Mouse (Mus musculus) urinary bladder, postnatal 36 days (tissue): ENCODE data around the gene Cyct.

Experiments used
- DNase-seq, 2 experiments: peaks; one replicate each; pipeline ENCODE4 v3.0.0; 2022; ENCODE audit warnings: low spot score in 2 of 2, mixed read lengths in 1 of 2

Gene Cyct

GRCm38 (mm10) chr2:76360226-76360625 lies at the start of gene Cyct:
Gene Cyct, minus strand, starts transcription at chr2:76360450.
- DNase-seq: no peak

- no peak for DNase-seq
Observed at GRCm38 (mm10) chr2:76409986-76410385, 49.7 kb upstream of the Cyct start.

GRCm38 (mm10) chr2:76409526-76409925 lies 49.3 kb upstream of the Cyct start:
- no peak for DNase-seq

- DNase-seq: peak; percentile 32 to 39
Observed at GRCm38 (mm10) chr2:76406937-76407441, 46.7 kb upstream of the Cyct start.

GRCm38 (mm10) chr2:76406151-76406936 lies 46.1 kb upstream of the Cyct start, which contains the start of gene Osbpl6:
Gene Osbpl6, plus strand, starts transcription at chr2:76406508.
- DNase-seq: peak; percentile 65

- DNase-seq: no peak
Observed at GRCm38 (mm10) chr2:76405596-76406150, 45.4 kb upstream of the Cyct start.

GRCm38 (mm10) chr2:76400178-76400577 lies 39.9 kb upstream of the Cyct start:
- no peak for DNase-seq

- no peak for DNase-seq
Observed at GRCm38 (mm10) chr2:76386531-76386930, 26.3 kb upstream of the Cyct start.

- DNase-seq: no peak
Observed at GRCm38 (mm10) chr2:76378646-76379045, 18.4 kb upstream of the Cyct start.

- no peak for DNase-seq
Observed at GRCm38 (mm10) chr2:76374544-76375206, 14.4 kb upstream of the Cyct start.

GRCm38 (mm10) chr2:76372244-76372643 lies 12.0 kb upstream of the Cyct start:
- no peak for DNase-seq

- DNase-seq: no peak
Observed at GRCm38 (mm10) chr2:76370656-76370922, 10.3 kb upstream of the Cyct start.

GRCm38 (mm10) chr2:76369821-76370655 lies 9.8 kb upstream of the Cyct start, which contains the start of gene Rbm45:
Gene Rbm45, plus strand, starts transcription at chr2:76369984.
- peak; percentile 77 to 87 for DNase-seq

GRCm38 (mm10) chr2:76368861-76369660 lies 8.8 kb upstream of the Cyct start:
- DNase-seq: no peak

GRCm38 (mm10) chr2:76367188-76367922 lies 7.1 kb upstream of the Cyct start:
- peak; percentile 69 to 79 for DNase-seq

GRCm38 (mm10) chr2:76365811-76366210 lies 5.6 kb upstream of the Cyct start:
- no peak for DNase-seq

- DNase-seq: no peak
Observed at GRCm38 (mm10) chr2:76362111-76362510, 1.9 kb upstream of the Cyct start.

- no peak for DNase-seq
Observed at GRCm38 (mm10) chr2:76347839-76348238, 12.4 kb downstream of the Cyct start.

- no peak for DNase-seq
Observed at GRCm38 (mm10) chr2:76342146-76342545, 18.1 kb downstream of the Cyct start.
